Mouse (Mus musculus): ENCODE data around the gene Fam111a. TPM values are rescaled to one million over a fixed set of nuclear protein-coding genes. Genes with fewer than 3 reads are reported as not detected.

Fam111a gene
- polyA plus RNA-seq, 1 experiment from 2014 or later = 19.9 TPM

GRCm38 (mm10) chr19:12540727-12541126 is 4.8 kb upstream of the Fam111a start:
- no peak for DNase-seq (ENCODE audit: low spot score)
- no peaks in the 10 kb centered on the region for H3K27me3 ChIP-seq (replicated peaks; ENCODE audit: control insufficient read depth, insufficient read depth, low read length)
- H3K4me3 ChIP-seq (ENCODE audit: low read depth, low read length) = no peak overlapping the region
- H3K4me2 ChIP-seq (ENCODE audit: low read length) = no peak overlapping the region
- H3K9me3 ChIP-seq (ENCODE audit: control insufficient read depth, low read length) = no peaks in the 10 kb centered on the region
- no peak for ATAC-seq (replicated peaks; ENCODE audit: low FRiP score, low TSS enrichment, low read depth)
- no peak overlapping the region for H3K9ac ChIP-seq (ENCODE audit: low read length)
- WGBS = 56% methylated on average over 3 of the region's 3 CpGs
- no peaks in the 10 kb centered on the region for H3K36me3 ChIP-seq (ENCODE audit: control insufficient read depth, insufficient read depth, low read length)
- H3K27ac ChIP-seq (ENCODE audit: low read depth) = no peak overlapping the region
- no peaks in the 10 kb centered on the region for H3K4me1 ChIP-seq (replicated peaks; ENCODE audit: control insufficient read depth, insufficient read depth, low read length)

GRCm38 (mm10) chr19:12541644-12542043 is 3.9 kb upstream of the Fam111a start:
- H3K4me2 ChIP-seq (ENCODE audit: low read length) = no peak overlapping the region
- no peaks in the 10 kb centered on the region for H3K27me3 ChIP-seq (replicated peaks; ENCODE audit: control insufficient read depth, insufficient read depth, low read length)
- no peaks in the 10 kb centered on the region for H3K9me3 ChIP-seq (ENCODE audit: control insufficient read depth, low read length)
- 12% methylated on average over 2 of the region's 2 CpGs for WGBS
- no peak for DNase-seq (ENCODE audit: low spot score)
- H3K27ac ChIP-seq (ENCODE audit: low read depth) = no peak overlapping the region
- no peaks in the 10 kb centered on the region for H3K4me1 ChIP-seq (replicated peaks; ENCODE audit: control insufficient read depth, insufficient read depth, low read length)
- no peak overlapping the region for H3K9ac ChIP-seq (ENCODE audit: low read length)
- no peak for ATAC-seq (replicated peaks; ENCODE audit: low FRiP score, low TSS enrichment, low read depth)
- no peak overlapping the region for H3K4me3 ChIP-seq (ENCODE audit: low read depth, low read length)
- no peaks in the 10 kb centered on the region for H3K36me3 ChIP-seq (ENCODE audit: control insufficient read depth, insufficient read depth, low read length)

GRCm38 (mm10) chr19:12549166-12549565 is 3.6 kb downstream of the Fam111a start:
- DNase-seq (ENCODE audit: low spot score) = no peak
- 74% methylated on average over 5 of the region's 5 CpGs for WGBS

GRCm38 (mm10) chr19:12550005-12550942 is 4.7 kb downstream of the Fam111a start:
- no peaks in the 10 kb centered on the region for H3K4me1 ChIP-seq (replicated peaks; ENCODE audit: control insufficient read depth, insufficient read depth, low read length)
- H3K9ac ChIP-seq (ENCODE audit: low read length) = no peak overlapping the region
- 69% methylated on average over 5 of the region's 5 CpGs for WGBS
- ATAC-seq (replicated peaks; ENCODE audit: low FRiP score, low TSS enrichment, low read depth) (no peak), DNase-seq (ENCODE audit: low spot score) (no peak)
- H3K27me3 ChIP-seq (replicated peaks; ENCODE audit: control insufficient read depth, insufficient read depth, low read length) = no peaks in the 10 kb centered on the region
- H3K9me3 ChIP-seq (ENCODE audit: control insufficient read depth, low read length) = no peaks in the 10 kb centered on the region
- H3K4me3 ChIP-seq (ENCODE audit: low read depth, low read length) = no peak overlapping the region
- no peak overlapping the region for H3K4me2 ChIP-seq (ENCODE audit: low read length)
- no peak overlapping the region for H3K27ac ChIP-seq (ENCODE audit: low read depth)
- no peaks in the 10 kb centered on the region for H3K36me3 ChIP-seq (ENCODE audit: control insufficient read depth, insufficient read depth, low read length)

More at GRCm38 (mm10) chr19:12549166-12549565, 3.6 kb downstream of the Fam111a start:
- Histone ChIP-seq H3K27ac (ENCODE audit: low read depth) (no peak overlapping the region), H3K27me3 (replicated peaks; ENCODE audit: control insufficient read depth, insufficient read depth, low read length) (no peaks in the 10 kb centered on the region), H3K9ac (ENCODE audit: low read length) (no peak overlapping the region), H3K4me3 (ENCODE audit: low read depth, low read length) (no peak overlapping the region), H3K36me3 (ENCODE audit: control insufficient read depth, insufficient read depth, low read length) (no peaks in the 10 kb centered on the region), H3K4me2 (ENCODE audit: low read length) (no peak overlapping the region), H3K9me3 (ENCODE audit: control insufficient read depth, low read length) (no peaks in the 10 kb centered on the region), H3K4me1 (replicated peaks; ENCODE audit: control insufficient read depth, insufficient read depth, low read length) (no peaks in the 10 kb centered on the region)
- ATAC-seq (replicated peaks; ENCODE audit: low FRiP score, low TSS enrichment, low read depth) = no peak

- ATAC-seq (replicated peaks; ENCODE audit: low FRiP score, low TSS enrichment, low read depth) = no peak
- no peaks in the 10 kb centered on the region for H3K4me1 ChIP-seq (replicated peaks; ENCODE audit: control insufficient read depth, insufficient read depth, low read length)
- H3K4me2 ChIP-seq (ENCODE audit: low read length) = no peak overlapping the region
- DNase-seq (ENCODE audit: low spot score) = no peak
- H3K27ac ChIP-seq (ENCODE audit: low read depth) = no peak overlapping the region
- H3K36me3 ChIP-seq (ENCODE audit: control insufficient read depth, insufficient read depth, low read length) = no peaks in the 10 kb centered on the region
- H3K9ac ChIP-seq (ENCODE audit: low read length) = no peak overlapping the region
- H3K27me3 ChIP-seq (replicated peaks; ENCODE audit: control insufficient read depth, insufficient read depth, low read length) = no peaks in the 10 kb centered on the region
- 93% methylated on average over 2 of the region's 2 CpGs for WGBS
- no peak overlapping the region for H3K4me3 ChIP-seq (ENCODE audit: low read depth, low read length)
- no peaks in the 10 kb centered on the region for H3K9me3 ChIP-seq (ENCODE audit: control insufficient read depth, low read length)
Observed at GRCm38 (mm10) chr19:12556293-12556692, 10.8 kb downstream of the Fam111a start.

- Histone ChIP-seq H3K9me3 (ENCODE audit: control insufficient read depth, low read length) (no peaks in the 10 kb centered on the region), H3K4me3 (ENCODE audit: low read depth, low read length) (no peak overlapping the region), H3K9ac (ENCODE audit: low read length) (no peak overlapping the region), H3K27me3 (replicated peaks; ENCODE audit: control insufficient read depth, insufficient read depth, low read length) (no peaks in the 10 kb centered on the region), H3K4me1 (replicated peaks; ENCODE audit: control insufficient read depth, insufficient read depth, low read length) (no peaks in the 10 kb centered on the region), H3K4me2 (ENCODE audit: low read length) (no peak overlapping the region), H3K27ac (ENCODE audit: low read depth) (no peak overlapping the region), H3K36me3 (ENCODE audit: control insufficient read depth, insufficient read depth, low read length) (no peaks in the 10 kb centered on the region)
- WGBS = 86% methylated on average over 4 of the region's 4 CpGs
- DNase-seq (ENCODE audit: low spot score) (no peak), ATAC-seq (replicated peaks; ENCODE audit: low FRiP score, low TSS enrichment, low read depth) (no peak)
Observed at GRCm38 (mm10) chr19:12558219-12558618, 12.7 kb downstream of the Fam111a start.

- Histone ChIP-seq H3K4me3 (ENCODE audit: low read depth, low read length) (no peak overlapping the region), H3K9me3 (ENCODE audit: control insufficient read depth, low read length) (no peaks in the 10 kb centered on the region), H3K4me2 (ENCODE audit: low read length) (no peak overlapping the region), H3K36me3 (ENCODE audit: control insufficient read depth, insufficient read depth, low read length) (no peaks in the 10 kb centered on the region), H3K4me1 (replicated peaks; ENCODE audit: control insufficient read depth, insufficient read depth, low read length) (no peaks in the 10 kb centered on the region), H3K9ac (ENCODE audit: low read length) (no peak overlapping the region), H3K27ac (ENCODE audit: low read depth) (no peak overlapping the region), H3K27me3 (replicated peaks; ENCODE audit: control insufficient read depth, insufficient read depth, low read length) (no peaks in the 10 kb centered on the region)
- ATAC-seq (replicated peaks; ENCODE audit: low FRiP score, low TSS enrichment, low read depth) (no peak), DNase-seq (ENCODE audit: low spot score) (no peak)
Observed at GRCm38 (mm10) chr19:12564197-12564596, 18.7 kb downstream of the Fam111a start.

GRCm38 (mm10) chr19:12567011-12567410 is 21.5 kb downstream of the Fam111a start:
- ATAC-seq (replicated peaks; ENCODE audit: low FRiP score, low TSS enrichment, low read depth) = no peak
- H3K27ac ChIP-seq (ENCODE audit: low read depth) = no peak overlapping the region
- DNase-seq (ENCODE audit: low spot score) = no peak
- no peak overlapping the region for H3K9ac ChIP-seq (ENCODE audit: low read length)
- H3K4me3 ChIP-seq (ENCODE audit: low read depth, low read length) = no peak overlapping the region
- WGBS = 50% methylated on average over 4 of the region's 4 CpGs
- no peak overlapping the region for H3K4me2 ChIP-seq (ENCODE audit: low read length)
- no peaks in the 10 kb centered on the region for H3K9me3 ChIP-seq (ENCODE audit: control insufficient read depth, low read length)
- no peaks in the 10 kb centered on the region for H3K36me3 ChIP-seq (ENCODE audit: control insufficient read depth, insufficient read depth, low read length)
- H3K4me1 ChIP-seq (replicated peaks; ENCODE audit: control insufficient read depth, insufficient read depth, low read length) = no peaks in the 10 kb centered on the region
- no peaks in the 10 kb centered on the region for H3K27me3 ChIP-seq (replicated peaks; ENCODE audit: control insufficient read depth, insufficient read depth, low read length)

- H3K4me1 ChIP-seq (replicated peaks; ENCODE audit: control insufficient read depth, insufficient read depth, low read length) = peaks cover 11% of the 10 kb centered on the region; the same call in 1 of the 2 replicates
Observed at GRCm38 (mm10) chr19:12570866-12571265, 25.3 kb downstream of the Fam111a start.

More at GRCm38 (mm10) chr19:12570866-12571265, 25.3 kb downstream of the Fam111a start:
- Histone ChIP-seq H3K4me2 (ENCODE audit: low read length) (no peak overlapping the region), H3K4me3 (ENCODE audit: low read depth, low read length) (no peak overlapping the region), H3K36me3 (ENCODE audit: control insufficient read depth, insufficient read depth, low read length) (no peaks in the 10 kb centered on the region), H3K27me3 (replicated peaks; ENCODE audit: control insufficient read depth, insufficient read depth, low read length) (no peaks in the 10 kb centered on the region), H3K27ac (ENCODE audit: low read depth) (no peak overlapping the region), H3K9me3 (ENCODE audit: control insufficient read depth, low read length) (no peaks in the 10 kb centered on the region), H3K9ac (ENCODE audit: low read length) (no peak overlapping the region)
- DNase-seq (ENCODE audit: low spot score) (no peak), ATAC-seq (replicated peaks; ENCODE audit: low FRiP score, low TSS enrichment, low read depth) (no peak)
- WGBS = 57% methylated on average over 2 of the region's 2 CpGs
